Mouse (Mus musculus) heart, embryonic 11.5 days (tissue): ENCODE data around the gene Ankrd52. TPM values are rescaled to one million over a fixed set of nuclear protein-coding genes. Genes with fewer than 3 reads are reported as not detected.

ENCODE experiments used
- ATAC-seq: fragments of 200-750 bp; cut with Nextera tagmentation; replicated peaks from 2 replicates; pipeline ENCODE4 v1.8.0; 2017; ENCODE audit warnings: moderate library complexity; ENCODE audit not compliant: insufficient number of reproducible peaks, low FRiP score, low TSS enrichment
- H3K27ac ChIP-seq: fragments of 300-500 bp; sonication (generic); 2 replicates; pipeline ENCODE4 v1.5.1; 2014; ENCODE audit warnings: mild to moderate bottlenecking, low read depth, low read length
- H3K27me3 ChIP-seq: fragments of 300-500 bp; sonication (generic); 2 replicates; pipeline ENCODE4 v1.6.1; 2014; ENCODE audit warnings: mild to moderate bottlenecking, low read length, mixed read lengths; ENCODE audit not compliant: control insufficient read depth, insufficient read depth
- H3K36me3 ChIP-seq: fragments of 300-500 bp; sonication (generic); 2 replicates; pipeline ENCODE4 v1.6.1; 2014; ENCODE audit warnings: mild to moderate bottlenecking, low read length, moderate library complexity, mixed read lengths; ENCODE audit not compliant: control insufficient read depth, insufficient read depth
- H3K4me1 ChIP-seq: fragments of 300-500 bp; sonication (generic); 2 replicates; pipeline ENCODE4 v1.6.1; 2014; ENCODE audit warnings: low read length; ENCODE audit not compliant: control insufficient read depth, insufficient read depth
- H3K4me2 ChIP-seq: fragments of 300-500 bp; sonication (generic); 2 replicates; pipeline ENCODE4 v1.6.1; 2014; ENCODE audit warnings: mild to moderate bottlenecking, moderate library complexity
- H3K4me3 ChIP-seq: fragments of 300-500 bp; sonication (generic); 2 replicates; pipeline ENCODE4 v1.5.1; 2014; ENCODE audit warnings: low read depth, low read length
- H3K9ac ChIP-seq: fragments of 300-500 bp; sonication (generic); 2 replicates; pipeline ENCODE4 v1.6.1; 2014; ENCODE audit warnings: mild to moderate bottlenecking, low read depth, low read length, moderate library complexity
- H3K9me3 ChIP-seq: fragments of 300-500 bp; sonication (generic); replicated peaks from 2 replicates; pipeline ENCODE4 v1.6.1; 2016; ENCODE audit warnings: low read length; ENCODE audit not compliant: control insufficient read depth
- WGBS: fragments of 180-500 bp; shearing (Covaris S2); extraction: QIAGEN DNeasy Blood & Tissue Kit; methylation state at CpG from one replicate; pipeline ENCODE4 v1.1.7; 2014; ENCODE audit not compliant: insufficient replicate concordance; 5-methylcytosine and 5-hydroxymethylcytosine counted together
- polyA plus RNA-seq: library from polyadenylated mRNA; unstranded; fragments of >200 nt; fragmentation: Nextera tagmentation; extraction: Ambion mirVana; gene quantifications from 2 replicates; pipeline ENCODE4 v1.2.1, GENCODE M21; 2014

The Ankrd52 gene
- polyA plus RNA-seq, 1 experiment from 2014 or later: 11.7 TPM

DNA sequence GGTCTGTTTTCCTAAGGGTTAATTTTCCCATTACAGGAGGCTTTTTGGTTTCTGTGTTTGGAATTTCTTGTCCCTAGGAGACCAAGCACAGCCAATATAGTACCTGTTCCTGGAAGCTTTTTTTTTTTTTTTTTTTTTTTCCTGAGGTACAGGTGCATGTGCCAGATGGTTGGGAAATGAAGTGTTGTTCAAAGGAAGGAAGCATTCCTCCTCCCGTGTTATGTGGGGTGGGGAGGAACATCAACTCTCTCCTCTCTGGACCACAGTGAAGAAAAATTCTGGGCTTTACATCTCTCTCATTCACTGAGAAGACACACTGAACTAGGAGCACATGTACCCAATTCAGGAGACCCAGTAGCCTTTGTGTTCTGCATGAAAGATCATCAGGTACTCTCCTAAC is 36.2 kb downstream of the Ankrd52 start:
- no peaks in the 10 kb centered on the region for H3K27me3 ChIP-seq
- H3K36me3 ChIP-seq: peaks cover 13% of the 10 kb centered on the region; the same call in 1 of the 2 replicates
- no peak for ATAC-seq
- no peaks in the 10 kb centered on the region for H3K9me3 ChIP-seq
- no peak overlapping the region for H3K27ac ChIP-seq
- peaks cover 31% of the 10 kb centered on the region for H3K4me1 ChIP-seq
- WGBS: 58% methylated on average over 1 of the region's 1 CpGs
- H3K9ac ChIP-seq: no peak overlapping the region
- H3K4me3 ChIP-seq: 0 out of 2 replicates have a peak overlapping the region, but pooled peaks have one; percentile 10
- peak overlapping the region; percentile 98 for H3K4me2 ChIP-seq

DNA sequence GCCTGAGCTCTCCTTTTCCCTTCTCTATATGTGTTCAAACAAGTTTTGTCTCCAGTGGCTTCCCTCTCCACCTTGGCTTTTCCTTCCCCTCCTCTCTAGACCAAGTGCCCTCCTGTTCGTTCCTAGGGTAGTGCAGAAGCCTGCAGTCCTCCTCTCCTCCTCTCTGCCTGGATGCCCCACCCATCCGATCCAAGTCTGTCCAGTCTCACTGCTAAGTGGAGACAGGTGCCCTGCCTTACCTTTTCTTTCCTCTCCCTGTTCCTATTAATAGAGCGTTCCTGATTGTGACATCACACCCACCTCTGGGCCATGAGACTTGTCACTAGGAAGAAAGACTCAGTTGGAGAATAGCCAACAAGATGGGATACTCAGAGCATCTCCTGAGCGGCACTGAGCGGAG is 37.9 kb downstream of the Ankrd52 start:
- Histone ChIP-seq H3K4me1 (peaks cover 23% of the 10 kb centered on the region), H3K9ac (no peak overlapping the region), H3K36me3 (peaks cover 17% of the 10 kb centered on the region), H3K27ac (no peak overlapping the region), H3K27me3 (no peaks in the 10 kb centered on the region), H3K4me3 (no peak overlapping the region), H3K9me3 (no peaks in the 10 kb centered on the region), H3K4me2 (no peak overlapping the region)
- 79% methylated on average over 5 of the region's 5 CpGs for WGBS
- no peak for ATAC-seq

DNA sequence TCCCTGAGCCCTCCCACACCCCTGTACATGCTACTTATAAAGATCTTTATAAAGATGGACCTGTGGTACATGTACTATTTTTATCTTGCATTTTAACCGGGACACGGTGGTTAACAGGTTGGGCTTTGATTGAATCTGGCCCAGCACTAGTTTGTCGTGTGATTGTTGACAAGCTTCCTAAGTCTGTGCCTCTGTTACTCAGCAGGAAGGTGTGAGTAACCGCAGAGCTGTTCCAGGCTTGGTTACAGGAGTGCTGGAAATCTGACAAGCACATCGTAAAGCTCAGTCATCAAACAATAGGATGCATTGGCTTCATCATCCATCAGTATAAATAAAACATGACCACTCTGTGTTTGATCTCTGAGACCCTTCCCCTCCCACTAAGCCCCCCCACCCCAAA is 45.5 kb downstream of the Ankrd52 start:
- no peak for ATAC-seq
- H3K9me3 ChIP-seq: no peaks in the 10 kb centered on the region
- H3K4me2 ChIP-seq: no peak overlapping the region
- no peak overlapping the region for H3K27ac ChIP-seq
- no peak overlapping the region for H3K9ac ChIP-seq
- H3K4me1 ChIP-seq: peaks cover 5% of the 10 kb centered on the region; the same call in 1 of the 2 replicates
- no peak overlapping the region for H3K4me3 ChIP-seq
- H3K36me3 ChIP-seq: peaks cover 10% of the 10 kb centered on the region
- H3K27me3 ChIP-seq: no peaks in the 10 kb centered on the region
- 66% methylated on average over 5 of the region's 5 CpGs for WGBS

DNA sequence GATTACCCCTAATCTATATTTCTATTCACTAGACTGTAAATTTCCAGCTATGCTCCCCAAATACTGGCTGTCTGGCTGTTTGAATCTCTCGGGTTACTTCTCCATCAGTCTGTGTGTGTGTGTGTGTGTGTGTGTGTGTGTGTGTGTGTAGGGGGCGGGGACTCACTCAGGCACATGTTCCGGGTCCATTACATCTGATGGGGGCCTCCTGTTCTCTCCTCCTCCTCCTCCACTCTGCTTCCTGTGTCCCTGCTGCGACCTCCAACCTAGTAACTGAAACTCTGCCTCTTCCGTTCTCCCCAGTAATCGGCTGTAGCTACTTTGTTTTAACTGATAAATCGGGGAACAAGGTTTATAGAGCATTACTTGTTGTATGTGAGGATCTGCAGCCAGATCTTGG is 47.7 kb downstream of the Ankrd52 start:
- 49% methylated on average over 7 of the region's 7 CpGs for WGBS
- no peak overlapping the region; the same call in 1 of the 2 replicates for H3K4me2 ChIP-seq
- no peaks in the 10 kb centered on the region for H3K27me3 ChIP-seq
- no peak overlapping the region for H3K4me3 ChIP-seq
- 0 out of 2 replicates have a peak overlapping the region, but pooled peaks have one; percentile 50 for H3K27ac ChIP-seq
- H3K9me3 ChIP-seq: no peaks in the 10 kb centered on the region
- H3K4me1 ChIP-seq: peaks cover 5% of the 10 kb centered on the region; the same call in 1 of the 2 replicates
- no peak overlapping the region for H3K9ac ChIP-seq
- H3K36me3 ChIP-seq: peaks cover 11% of the 10 kb centered on the region
- ATAC-seq: no peak

DNA sequence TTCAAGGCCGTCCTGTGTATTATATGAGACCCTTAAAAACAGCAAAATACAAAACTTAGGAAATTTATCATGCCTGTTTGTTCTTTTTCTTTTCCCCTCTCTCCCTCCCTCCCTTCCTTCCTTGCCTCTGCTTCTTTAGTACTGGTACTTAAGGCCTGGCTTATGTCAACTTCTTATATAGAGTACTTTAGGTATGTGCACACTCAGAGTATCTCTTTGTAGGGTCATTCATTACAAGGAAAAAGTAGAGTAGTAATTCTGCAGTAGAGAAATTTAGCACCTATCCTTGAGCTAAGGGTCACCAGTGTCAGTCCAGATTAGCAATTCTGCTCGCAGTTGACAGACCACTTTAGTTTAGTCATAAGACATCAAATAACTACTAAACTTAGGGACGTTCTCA is 48.3 kb downstream of the Ankrd52 start:
- Histone ChIP-seq H3K9ac (no peak overlapping the region), H3K36me3 (peaks cover 15% of the 10 kb centered on the region), H3K27ac (0 out of 2 replicates have a peak overlapping the region, but pooled peaks have one; percentile 50), H3K9me3 (no peaks in the 10 kb centered on the region), H3K4me2 (no peak overlapping the region), H3K4me1 (peaks cover 5% of the 10 kb centered on the region; the same call in 1 of the 2 replicates), H3K4me3 (no peak overlapping the region), H3K27me3 (no peaks in the 10 kb centered on the region)
- 82% methylated on average over 3 of the region's 3 CpGs for WGBS
- no peak for ATAC-seq

DNA sequence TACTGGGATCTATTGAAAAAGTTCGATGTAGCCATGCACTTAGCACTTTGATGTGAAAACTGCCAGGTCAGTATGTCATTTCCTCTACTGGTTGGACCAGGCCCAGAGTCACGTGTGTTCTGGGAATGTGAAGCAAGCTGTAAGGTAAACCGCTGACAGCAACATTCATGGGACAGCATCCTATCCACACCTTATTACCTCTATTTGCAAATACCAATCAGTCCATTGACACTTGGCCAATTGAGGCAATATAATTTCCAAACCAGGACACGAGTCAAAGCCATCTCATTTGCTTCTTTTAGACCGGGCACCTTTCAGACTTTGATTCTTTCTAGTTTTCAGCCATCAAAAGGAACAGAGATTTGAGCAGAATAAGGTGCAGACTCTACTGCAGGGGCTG is 52.1 kb downstream of the Ankrd52 start:
- Histone ChIP-seq H3K9ac (no peak overlapping the region), H3K36me3 (peaks cover 16% of the 10 kb centered on the region), H3K4me2 (no peak overlapping the region), H3K4me1 (peaks cover 5% of the 10 kb centered on the region; the same call in 1 of the 2 replicates), H3K27ac (no peak overlapping the region), H3K27me3 (no peaks in the 10 kb centered on the region), H3K4me3 (no peak overlapping the region), H3K9me3 (no peaks in the 10 kb centered on the region)
- 90% methylated on average over 5 of the region's 5 CpGs for WGBS
- ATAC-seq: no peak

DNA sequence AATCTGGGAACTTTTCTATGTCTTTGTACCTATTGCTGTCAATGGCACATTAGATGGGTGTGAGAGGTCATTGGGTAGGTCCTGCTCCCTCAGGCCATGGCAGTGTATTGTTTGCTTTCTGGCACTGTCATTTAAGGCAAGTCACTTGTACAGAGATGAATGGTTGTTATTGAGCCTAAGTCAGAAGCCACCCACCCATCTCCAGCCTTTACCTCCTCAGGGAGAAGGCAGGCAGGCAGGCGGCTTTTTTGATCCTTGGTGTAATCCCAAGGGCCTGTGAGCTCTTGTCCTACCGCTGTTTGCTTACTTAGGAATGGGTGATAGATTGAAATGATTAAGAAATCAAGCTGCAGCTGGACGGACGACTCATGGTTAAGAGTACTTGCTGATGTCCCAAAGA is 52.5 kb downstream of the Ankrd52 start:
- WGBS: 77% methylated on average over 4 of the region's 4 CpGs
- Histone ChIP-seq H3K36me3 (peaks cover 16% of the 10 kb centered on the region), H3K27ac (no peak overlapping the region), H3K9ac (no peak overlapping the region), H3K4me1 (peaks cover 4% of the 10 kb centered on the region; the same call in 1 of the 2 replicates), H3K9me3 (no peaks in the 10 kb centered on the region), H3K4me2 (no peak overlapping the region), H3K27me3 (no peaks in the 10 kb centered on the region), H3K4me3 (no peak overlapping the region)
- no peak for ATAC-seq

DNA sequence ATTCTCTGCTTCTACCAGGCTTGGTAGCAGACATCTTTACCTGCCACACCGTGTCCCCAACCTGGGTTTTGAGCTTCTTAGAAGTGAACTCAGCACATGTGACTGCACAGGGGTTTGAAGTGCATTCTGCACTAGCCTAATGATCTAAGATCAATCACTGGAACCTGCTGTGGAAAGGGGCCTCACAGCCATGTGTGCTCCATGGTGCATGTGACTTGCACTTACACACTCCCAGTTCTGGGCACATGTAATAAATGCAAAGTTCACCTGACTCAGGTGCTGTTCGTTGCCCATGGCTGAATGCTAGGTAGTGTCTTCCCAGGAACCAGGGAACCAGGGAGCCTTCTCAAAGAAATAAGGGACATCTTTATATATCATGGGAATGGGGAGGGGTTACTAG is 56.5 kb downstream of the Ankrd52 start:
- H3K27me3 ChIP-seq: no peaks in the 10 kb centered on the region
- no peak overlapping the region for H3K4me2 ChIP-seq
- peaks cover 29% of the 10 kb centered on the region for H3K36me3 ChIP-seq
- H3K4me3 ChIP-seq: no peak overlapping the region
- ATAC-seq: no peak
- H3K9ac ChIP-seq: no peak overlapping the region
- WGBS: 95% methylated on average over 2 of the region's 2 CpGs
- H3K27ac ChIP-seq: no peak overlapping the region
- H3K4me1 ChIP-seq: no peaks in the 10 kb centered on the region
- no peaks in the 10 kb centered on the region for H3K9me3 ChIP-seq

DNA sequence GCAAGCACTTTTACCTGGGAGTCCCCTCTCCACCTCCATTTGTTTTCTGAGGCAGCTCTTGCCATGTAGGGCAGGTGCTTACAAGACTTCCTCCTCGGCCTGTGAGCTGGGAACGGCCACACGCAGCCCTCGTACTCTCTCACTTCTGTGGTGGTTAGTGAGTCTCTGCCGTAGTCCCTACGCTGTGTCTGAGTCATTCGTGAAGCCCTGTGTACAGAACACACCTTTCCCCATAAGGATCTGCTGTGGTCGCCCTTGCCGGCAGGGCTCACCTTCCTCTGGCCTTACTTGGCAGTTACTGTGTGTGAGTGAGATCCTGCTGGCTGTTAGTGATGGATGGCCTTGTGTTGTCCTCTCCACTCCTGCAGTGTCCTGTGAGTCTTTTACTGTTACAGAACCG is 57.8 kb downstream of the Ankrd52 start:
- H3K27me3 ChIP-seq: no peaks in the 10 kb centered on the region
- no peak for ATAC-seq
- H3K36me3 ChIP-seq: peaks cover 31% of the 10 kb centered on the region
- H3K4me2 ChIP-seq: no peak overlapping the region
- no peaks in the 10 kb centered on the region for H3K9me3 ChIP-seq
- H3K4me3 ChIP-seq: no peak overlapping the region
- no peaks in the 10 kb centered on the region for H3K4me1 ChIP-seq
- H3K27ac ChIP-seq: no peak overlapping the region
- 81% methylated on average over 10 of the region's 10 CpGs for WGBS
- H3K9ac ChIP-seq: no peak overlapping the region
